Mouse (Mus musculus) cortical plate, adult 2 months (tissue): ENCODE data around the gene Msrb3.

ENCODE experiments used
- CTCF ChIP-seq: fragments of 200-500 bp; IDR thresholded peaks from 2 replicates; pipeline ENCODE4 v1.5.1; 2011; ENCODE audit warnings: mild to moderate bottlenecking, control low read depth, low read length; ENCODE audit not compliant: insufficient read depth; ENCODE audit errors: extremely low read depth
- POLR2A ChIP-seq: fragments of 200-500 bp; IDR thresholded peaks from 2 replicates; pipeline ENCODE4 v1.6.1; 2011; ENCODE audit warnings: mild to moderate bottlenecking, low read length, control low read depth; ENCODE audit not compliant: insufficient read depth; ENCODE audit errors: extremely low read depth

GRCm38 (mm10) chr10:120903843-120904468, 5.1 kb upstream of the Msrb3 start:
- TF ChIP-seq CTCF (no peak), POLR2A (no peak)
